Mouse (Mus musculus): ENCODE results near the gene Prkca.

Gene Prkca

DNA sequence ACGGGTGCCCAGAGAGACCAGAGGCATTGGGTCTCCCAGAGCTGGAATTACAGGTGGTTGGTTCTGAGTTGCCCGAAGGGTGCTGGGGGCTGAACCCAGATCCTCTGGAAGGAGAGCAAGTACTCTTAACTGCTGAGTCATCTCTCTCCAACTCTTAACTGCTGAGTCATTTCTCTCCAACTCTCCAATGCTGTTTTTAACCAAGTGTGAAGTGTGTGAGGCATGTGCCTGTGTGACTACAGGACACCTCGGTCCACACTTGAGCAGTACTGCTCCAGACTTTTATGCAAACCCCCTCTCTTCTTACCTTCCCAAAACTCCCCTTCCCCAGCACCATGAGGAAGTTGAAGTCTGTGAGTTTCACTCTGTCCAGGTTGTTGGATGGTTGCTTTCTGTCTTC, 357.8 kb downstream of the Prkca start:
- no peak for DNase-seq

DNA sequence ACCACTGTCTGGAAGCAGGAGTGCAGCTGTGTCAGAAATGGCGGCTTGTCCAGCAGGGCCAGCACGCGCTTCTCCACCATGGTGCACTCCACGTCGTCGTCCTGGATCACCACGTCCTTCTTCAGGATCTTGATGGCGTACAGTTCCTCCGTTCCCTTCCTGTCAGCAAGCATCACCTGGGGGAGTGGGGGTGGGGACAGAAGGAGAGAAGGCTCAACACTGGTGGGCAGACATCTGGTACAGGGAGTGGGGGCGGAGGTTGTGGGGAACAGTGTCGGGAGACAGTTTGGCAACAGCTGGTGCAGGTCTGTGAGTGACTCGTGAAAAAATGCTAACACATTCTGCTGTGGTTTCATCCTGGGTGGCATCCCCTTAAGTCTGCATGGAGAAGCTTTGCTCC, 359.8 kb downstream of the Prkca start:
- DNase-seq = no peak

DNA sequence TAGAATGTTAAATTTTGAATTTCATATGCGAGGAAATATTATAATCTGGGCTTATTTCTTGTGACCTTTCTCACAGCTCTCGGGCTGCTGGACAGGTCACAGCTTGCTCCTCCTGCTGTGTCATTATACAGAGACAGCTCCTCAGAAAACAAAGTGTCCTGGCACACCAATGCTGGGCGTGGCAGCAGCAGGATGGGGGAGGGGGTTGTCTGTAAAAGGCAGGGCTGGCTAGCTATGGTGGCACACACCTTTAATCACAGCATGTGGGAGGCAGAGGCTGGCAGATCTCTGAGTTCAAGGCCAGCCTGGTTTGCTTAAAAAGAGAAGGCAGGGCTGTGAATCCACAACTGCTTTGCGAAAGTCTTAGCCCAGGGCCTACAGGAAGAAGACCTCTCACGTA, 360.5 kb downstream of the Prkca start:
- no peak for DNase-seq

DNA sequence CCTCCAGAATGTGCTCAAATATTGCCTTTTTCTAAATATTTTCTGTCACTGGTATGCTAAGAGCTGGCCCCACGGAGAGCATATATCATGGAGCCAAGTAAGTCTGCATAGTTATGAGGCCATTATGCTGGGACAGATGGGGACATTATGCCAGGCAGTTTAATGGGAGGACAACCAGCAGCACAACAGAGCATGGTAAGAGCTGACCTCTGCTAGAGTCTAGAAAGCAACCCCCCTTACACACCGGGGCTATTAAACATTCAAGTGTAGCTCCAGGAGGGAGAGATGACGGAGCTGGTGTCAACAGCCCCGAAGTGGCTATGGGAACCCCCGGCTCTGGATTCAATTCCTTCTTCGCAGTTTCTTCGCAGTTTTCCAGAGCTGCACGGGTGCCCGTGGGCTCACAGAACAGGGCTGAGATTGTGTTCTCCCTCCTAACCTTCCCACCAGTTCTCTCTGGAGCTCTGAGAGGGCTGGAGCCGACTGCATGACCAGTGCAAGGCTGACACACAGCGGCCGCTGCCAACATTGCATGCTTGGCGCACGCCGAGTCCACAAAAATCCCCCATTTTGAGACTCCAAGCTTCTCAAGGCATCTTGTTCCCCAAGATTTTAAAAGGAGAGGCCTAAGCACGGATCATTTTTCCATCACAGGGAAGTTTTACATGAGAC, 361.4 kb downstream of the Prkca start:
- DNase-seq = peak; percentile 28

DNA sequence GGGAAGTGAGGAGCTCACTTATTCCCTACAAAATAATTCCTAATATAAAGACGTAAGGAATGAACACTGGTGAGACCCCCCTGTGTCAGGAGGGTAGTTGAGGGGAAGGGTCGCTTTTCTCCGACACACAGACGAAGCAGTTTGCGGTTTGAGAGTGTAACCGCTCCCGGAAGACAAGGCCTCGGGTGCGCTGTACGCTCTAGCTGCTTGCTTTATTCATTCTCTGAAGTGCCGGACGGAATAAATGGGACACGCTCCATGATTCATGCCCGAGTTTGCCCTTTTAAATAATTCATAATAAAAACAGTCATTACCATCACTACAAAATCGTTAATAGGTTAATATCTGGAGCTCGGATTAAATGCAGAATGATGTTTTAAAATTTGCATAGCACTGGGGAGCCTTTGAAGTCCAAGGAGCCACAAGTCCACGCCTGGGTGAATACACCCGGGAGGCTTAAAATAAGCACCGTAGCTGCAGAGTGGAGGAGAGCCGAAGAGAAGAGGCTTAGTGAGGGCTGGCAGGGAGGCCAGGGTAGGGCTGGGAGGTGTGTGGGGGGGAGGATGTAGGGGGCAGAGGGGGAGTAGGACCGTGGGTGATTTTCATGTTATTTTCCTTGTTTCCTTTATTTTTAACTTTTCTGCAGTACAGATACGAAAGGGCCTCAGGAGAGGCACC, 364.1 kb downstream of the Prkca start:
- DNase-seq = no peak

DNA sequence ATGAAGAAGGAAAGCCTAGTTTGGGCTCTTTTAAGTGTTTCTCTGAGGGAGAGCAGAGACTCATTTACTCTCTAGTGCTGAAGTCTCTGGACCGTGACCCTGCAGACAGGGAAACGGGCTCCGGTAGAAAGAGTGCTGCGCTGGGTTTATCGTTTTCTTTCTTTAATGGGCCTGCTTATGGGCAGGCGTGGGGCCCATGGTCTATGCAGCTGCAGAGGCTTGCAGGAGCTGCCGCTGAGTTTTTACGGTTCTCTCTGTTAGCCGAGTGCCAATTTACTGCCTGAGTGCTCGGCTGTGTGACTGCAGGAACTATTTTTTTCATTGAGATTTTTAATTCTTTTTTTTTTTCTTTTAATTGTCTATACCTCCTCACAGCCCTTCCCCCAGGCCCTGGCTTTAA, 373.8 kb downstream of the Prkca start:
- no peak for DNase-seq

DNA sequence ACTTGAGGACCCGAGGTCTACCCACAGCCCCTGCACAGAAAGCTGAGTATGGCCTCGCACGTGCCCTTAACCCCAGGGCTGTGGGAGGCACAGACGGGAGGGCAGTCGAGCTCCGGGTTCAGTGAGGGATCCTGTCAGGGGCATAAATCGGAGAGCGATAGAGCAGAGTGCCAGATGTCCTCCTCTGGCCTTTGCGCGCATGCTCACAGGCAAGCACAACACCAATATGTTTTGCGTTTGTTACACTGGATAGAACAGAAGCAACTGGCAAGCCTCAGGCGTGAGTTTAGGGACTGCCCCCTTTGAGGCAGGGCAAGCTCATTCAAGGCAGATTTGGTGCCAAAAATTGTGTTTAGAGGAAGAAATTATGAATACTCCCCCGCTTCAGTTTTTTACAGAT, 375.6 kb downstream of the Prkca start:
- no peak for DNase-seq

DNA sequence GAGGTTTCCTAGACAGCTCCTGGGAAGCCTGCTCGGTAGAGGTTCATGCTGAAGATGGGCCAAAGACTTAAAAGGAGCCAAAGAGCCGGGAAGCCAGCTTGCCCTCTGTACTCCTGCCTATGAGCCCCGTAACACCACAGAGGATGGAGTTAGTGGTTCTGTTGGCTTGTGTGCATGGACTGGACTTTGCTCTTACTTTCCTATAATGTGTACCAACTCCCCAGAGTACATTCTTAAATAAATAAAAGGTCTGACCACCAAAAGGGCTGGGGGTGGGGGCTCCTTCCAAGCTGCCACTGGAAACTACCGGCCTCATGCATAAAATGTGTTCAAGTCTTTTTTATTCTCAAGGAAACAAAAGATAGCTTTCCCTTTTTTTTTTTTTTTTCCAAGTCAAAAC, 377.5 kb downstream of the Prkca start:
- DNase-seq = no peak

DNA sequence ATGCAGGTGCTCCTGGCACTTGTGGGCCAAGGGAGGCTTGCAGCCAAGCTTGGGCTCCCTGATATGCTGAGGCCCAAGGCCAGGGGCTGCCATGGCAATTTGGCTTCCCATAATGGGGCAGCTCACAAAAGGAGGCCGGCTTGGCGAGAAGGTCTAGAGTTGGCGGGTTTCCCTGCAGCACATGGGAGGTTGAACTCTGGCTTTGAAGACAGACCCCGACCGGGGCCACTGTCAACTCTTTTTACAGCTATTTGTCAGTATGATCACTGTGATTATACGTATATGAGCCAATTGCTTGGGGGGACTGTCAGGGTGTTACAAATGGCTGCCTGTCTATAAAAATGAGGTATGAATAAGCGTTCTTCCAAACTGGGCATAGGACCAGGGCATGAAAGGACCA, 378.3 kb downstream of the Prkca start:
- no peak for DNase-seq

DNA sequence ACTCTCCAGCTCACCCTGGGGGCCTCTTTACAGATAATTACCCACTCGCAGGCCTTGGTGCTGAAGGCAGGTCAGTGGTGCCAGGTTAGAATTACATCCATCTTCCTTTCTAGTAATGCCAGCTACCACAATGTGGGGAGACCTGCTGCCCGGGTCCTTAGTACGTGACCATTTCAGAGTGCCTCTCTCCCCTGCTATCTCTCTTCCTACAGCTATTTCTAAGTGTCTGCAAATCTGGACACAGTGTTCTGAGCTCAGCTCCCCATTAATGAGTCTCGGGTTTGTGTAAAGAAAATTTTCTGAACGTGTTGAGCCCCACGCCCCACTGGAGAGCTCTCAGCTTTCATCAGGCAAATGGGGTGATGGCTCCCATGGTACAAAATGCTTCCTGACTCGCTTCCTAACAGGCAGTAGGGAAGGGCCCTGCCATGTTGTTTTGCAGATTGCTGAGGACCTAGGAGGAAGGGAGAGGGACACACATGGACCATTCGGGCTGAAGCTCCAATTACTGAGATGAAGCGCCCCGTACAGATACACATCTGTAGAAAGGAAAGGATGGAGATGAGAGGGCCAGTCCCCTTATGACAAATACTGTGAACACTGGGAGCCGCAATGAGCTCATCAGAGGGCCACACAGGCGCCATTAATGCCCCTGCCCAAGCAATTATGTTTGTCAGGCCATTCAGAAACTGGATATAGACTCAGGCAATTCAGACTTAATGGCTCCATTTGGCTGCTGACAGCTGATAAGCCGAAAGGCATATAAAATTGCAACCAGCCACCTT, 386.0 kb downstream of the Prkca start:
- no peak for DNase-seq

DNA sequence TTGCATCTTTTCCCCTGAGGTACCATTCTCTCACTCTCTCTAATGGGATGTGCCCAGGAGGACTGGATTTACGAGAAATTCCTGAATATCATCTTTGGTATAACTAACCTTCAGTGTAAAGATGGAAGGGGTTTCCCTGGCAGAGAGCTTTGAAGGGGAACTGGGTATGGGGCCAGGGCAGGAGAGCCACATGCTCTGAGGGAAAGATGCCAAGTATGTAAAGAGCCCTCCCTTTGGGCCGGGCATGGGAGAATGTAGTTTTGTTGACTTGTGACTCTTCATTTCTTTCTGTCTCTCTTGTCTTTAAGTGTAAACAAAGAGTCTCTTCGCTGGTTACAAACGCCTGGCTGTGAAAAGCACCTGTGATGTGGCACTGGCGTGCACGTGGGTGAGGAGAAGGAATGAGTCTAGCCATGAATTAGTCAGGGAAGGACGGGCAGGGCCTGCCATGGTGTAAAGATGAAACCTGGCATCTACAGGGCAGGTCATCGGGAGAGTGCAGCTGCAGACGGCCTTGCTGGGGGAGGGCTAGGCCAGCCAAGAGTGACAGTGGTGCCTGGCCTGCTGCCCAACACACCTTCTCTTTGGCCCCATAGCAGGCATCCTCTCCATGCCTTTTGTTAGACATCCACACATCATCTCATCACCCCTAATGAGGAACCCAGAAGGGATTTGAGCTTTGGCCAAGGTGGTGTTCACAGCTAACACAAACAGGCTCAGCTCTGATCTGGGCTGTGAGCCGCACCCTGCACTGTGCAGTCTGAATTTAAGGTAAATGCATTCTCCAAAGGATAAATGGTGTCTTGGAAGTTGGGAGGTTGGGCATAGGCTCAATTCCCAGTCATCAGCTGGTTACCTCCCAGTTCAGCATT, 388.3 kb downstream of the Prkca start:
- DNase-seq = no peak

DNA sequence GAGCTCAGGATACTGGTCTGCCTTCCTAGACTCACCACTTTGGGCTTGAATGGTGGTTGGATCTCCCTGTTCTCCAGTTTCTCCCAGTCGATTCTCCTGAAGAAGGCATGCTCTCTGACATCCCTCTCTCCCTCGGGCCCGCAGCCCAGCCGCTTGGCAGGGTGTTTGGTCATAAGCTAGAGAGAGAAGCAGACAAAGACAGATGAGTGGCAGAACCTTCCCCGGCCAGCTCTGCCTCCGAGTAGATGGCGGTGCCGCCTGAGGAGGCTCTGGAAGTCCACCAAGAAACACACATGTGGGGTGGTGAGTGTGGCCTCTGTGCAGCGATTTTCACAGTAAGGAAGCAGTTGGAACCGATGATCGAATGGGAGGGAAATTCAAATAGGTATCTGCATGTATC, 392.3 kb downstream of the Prkca start:
- no peak for DNase-seq

DNA sequence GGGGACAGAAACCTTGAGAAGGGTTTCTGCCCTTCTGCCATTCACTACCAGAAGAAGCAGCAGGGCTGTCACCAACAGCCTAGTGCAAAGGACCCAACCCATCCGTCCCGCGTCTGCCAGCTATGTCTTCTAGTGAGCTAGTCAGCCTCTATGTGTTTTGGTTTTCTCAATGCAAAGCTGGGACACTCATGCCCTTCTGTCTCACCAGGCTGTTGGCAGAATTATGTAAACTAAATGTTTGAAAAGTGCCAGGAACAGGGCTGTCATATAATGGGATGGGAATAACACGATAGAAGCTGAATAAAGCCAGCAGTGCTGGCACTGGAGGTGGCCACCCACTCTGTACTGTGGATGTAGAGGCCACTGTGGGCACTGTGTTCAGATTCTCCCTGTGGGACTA, 393.1 kb downstream of the Prkca start:
- no peak for DNase-seq

DNA sequence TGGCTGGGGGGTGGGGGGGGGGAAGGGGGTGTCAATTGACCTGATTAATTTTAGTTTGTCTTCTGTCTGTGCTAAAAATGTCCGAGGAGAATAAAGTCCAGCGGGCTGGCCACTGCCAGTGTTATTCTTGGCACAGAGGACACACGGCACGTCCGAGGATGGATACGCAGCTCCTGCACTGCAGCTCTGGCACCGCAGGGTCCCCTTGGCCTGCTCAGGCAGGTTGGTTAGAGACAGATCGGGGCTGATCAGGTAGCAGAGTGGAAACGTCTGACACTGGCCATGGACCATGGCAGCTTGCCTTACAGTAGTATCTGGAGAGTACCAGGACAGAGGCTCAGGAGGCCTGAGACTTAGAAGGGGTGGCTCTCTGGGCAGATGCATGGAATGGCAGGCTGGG, 393.5 kb downstream of the Prkca start:
- DNase-seq = peak; percentile 19

DNA sequence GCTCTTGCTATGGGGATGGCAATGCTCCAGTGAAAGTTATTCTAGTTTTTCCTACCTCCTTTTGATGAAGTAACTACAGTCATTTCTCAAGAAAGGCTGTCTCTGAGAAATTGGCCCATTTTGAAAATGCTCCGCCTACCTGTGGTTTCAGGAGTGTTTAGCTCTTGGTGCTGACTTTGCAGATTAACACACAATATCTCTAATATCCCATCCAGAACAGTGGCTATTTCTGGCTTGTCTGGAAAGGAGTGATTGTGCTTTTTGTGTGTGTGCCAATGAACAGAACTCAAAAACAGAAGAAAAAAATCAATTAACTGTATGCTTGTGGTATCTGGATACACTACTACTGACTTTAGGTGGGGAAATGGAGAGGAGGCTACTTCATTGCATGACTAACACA, 395.8 kb downstream of the Prkca start:
- DNase-seq = no peak

DNA sequence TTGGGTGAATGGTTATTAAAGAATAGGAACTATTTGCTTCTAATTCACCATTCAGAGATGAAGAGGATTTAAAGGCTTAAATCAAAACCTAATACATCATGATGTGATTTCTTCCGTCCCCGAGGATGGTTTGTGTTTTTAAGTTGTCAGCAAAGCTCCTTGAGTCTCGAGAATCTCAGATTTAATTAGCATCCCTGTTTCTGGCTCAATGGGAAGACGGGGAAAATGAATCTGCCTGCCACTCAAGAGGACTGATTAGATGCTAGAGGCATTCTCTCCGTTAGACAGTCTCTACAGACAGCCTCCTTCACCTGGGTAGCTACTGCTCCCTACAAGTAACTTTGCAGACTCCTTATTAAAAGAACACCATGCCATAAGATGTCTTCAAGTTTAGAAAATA, 396.9 kb downstream of the Prkca start:
- no peak for DNase-seq

DNA sequence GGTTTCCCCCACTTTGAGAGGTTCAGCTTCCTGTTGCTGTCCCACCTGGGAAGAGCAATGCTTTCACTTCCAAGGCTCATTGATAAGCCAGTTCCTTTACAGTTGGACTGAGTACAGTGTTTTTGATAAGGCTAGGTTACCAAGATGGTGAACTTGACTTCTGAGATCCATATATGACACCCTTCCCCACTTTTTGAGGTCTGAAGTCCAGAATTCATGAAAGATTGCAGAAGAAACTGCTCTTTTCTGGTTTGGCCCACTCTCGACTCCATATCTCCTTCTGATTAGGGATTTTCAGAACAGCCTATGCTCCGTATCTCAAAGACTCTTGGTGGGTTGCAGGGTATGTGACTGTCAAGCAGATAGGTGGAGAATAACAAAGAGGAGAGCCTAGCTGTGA, 406.8 kb downstream of the Prkca start:
- DNase-seq = no peak

DNA sequence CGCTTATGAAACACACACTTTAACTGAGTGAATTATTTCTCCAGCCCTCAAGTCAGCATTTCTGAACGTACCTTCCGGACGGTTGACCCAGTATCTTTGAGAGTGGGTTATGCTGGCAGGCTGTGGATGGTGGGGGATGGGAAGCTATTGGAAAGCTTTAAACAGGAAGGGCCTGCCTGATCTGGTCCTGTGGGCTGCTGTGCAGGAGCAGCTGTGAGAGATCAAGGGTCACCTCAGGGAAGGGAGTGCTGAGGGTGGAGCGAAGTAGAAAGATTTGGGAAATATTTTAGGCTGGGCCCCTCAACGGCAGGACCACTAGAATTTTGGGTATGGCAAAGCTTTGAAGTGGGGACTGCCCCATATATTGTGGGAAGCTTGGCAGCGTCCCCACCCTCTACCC, 412.0 kb downstream of the Prkca start:
- no peak for DNase-seq

DNA sequence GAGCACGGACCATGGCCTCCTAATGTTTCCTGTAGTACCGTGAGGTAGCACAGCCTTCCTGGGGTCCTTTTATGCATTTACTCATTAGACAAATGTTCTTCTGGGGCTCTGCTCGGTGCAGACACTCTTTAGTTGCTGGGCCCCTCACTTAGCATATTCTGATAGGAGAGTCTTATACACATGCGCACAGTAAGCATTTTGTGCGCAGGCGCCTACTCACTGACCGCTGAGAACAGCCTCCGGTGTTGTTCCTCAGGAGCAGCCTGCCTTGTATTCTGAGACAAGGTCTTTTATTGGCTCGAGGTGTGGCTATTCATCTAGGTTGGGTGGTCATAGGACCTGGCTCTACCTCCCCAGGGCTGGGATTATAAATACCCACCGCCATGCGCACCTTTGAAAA, 412.4 kb downstream of the Prkca start:
- no peak for DNase-seq

DNA sequence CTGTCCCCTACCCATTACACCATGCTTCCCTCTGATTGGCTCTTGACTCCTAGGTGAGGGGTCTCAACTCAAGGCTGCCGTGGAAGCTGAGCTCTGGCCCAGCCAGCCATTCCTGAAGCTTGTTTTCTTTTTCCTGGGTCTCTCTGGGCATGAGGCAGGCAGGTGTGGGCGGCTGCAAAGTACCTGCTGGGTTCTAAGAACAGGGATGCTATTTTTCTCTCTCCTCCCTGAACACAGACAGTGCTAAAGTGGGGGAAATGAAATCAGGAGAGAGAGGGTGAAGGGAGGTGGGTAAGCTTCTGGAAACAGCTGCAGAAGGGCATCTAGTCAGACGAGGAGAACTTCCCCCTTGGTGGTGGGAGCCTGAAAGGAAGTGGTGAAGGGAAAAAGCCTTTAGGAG, 414.0 kb downstream of the Prkca start:
- no peak for DNase-seq

DNA sequence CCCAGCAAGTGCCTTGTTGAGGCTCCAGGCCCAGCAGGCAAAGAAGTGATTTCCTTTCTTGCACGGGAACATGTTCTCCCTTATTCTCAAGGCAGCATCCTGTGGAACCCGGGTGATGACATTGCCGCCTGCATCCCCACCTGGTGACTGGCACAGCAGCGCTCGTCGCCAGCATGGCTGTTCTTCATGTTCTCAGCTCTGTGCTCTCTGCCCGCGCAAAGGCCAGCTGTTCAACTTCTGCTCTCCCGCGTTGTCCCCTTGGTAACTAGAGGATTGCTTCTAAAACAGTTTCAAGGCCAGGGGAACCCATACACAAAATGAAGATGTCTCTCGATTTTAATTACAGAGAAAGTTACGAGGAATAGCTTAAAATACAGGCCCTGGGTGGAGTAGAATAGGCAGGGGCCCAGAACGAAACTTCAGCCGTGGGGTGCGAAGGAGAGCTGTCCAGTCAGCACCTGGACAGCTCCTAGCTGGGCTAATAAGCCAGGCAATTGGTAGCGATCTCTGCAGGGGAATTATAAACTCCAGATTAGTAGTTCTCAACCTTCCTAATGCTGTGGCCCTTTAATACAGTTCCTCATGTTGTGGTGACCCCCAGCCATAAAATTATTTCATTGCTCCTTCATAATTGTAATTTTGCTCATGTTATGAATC, 423.7 kb downstream of the Prkca start:
- peak; percentile 6 for DNase-seq

DNA sequence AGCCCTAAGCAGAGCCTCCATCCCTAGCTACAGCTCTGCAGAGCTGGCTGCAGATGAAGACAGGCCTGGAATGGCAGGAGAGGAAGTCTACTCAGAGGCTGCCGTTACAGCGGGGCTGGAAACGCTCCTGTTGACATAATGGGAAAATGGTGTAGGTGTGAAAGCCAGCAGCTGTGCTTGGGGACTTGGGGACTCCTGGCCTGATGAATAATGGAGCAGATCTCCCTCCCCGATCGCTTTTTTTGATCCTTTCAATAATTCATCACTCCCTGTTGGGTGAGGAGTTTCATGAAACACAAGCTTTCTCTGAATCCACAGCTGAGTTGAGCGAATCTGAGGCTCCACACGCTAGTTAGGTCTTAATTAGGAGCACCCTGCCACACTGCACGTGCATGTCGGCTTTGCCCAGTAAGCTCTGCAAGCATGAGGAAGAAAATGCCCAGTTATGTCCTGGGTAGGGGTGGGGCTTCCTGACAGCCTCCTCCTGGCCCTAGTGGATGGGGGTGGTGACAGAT, 425.9 kb downstream of the Prkca start:
- no peak for DNase-seq

All from kidney, adult 9 months (tissue).